13 mouse cellular contexts compared by ENCODE assay signal in genomic region chr17:83387161-83387560, GRCm38 (mm10). TPM values are rescaled to one million over a fixed set of nuclear protein-coding genes. Genes with fewer than 3 reads are reported as not detected.
DNase-seq lines count a peak whose midpoint lies in the region; ATAC-seq and TF ChIP-seq lines count a peak whose summit lies in the region.
"Had no signal": no experiment of that assay in that cellular context is flagged by ENCODE, and none has a peak within 500 bp of the region (broad histone marks: within the 10 kb centered on the region; RNA-seq: fewer than 3 reads in every experiment).

No protein-coding gene starts in this region.

- H3K27ac ChIP-seq in lung, embryonic 14.5 days (ENCODE audit: low read depth) = no peak overlapping the region
- H3K27ac ChIP-seq in heart, embryonic 11.5 days (ENCODE audit: low read depth, low read length) = no peak overlapping the region
- H3K27ac ChIP-seq: hindbrain, embryonic 10.5 days; kidney, embryonic 15.5 days; limb, embryonic 15.5 days had no signal

- WGBS in lung, embryonic 14.5 days = 80% methylated on average over 3 of the region's 3 CpGs
- WGBS in heart, embryonic 11.5 days (ENCODE audit: insufficient replicate concordance) = 76% methylated on average over 3 of the region's 3 CpGs

- H3K36me3 ChIP-seq in lung, embryonic 14.5 days (ENCODE audit: insufficient read depth) = no peaks in the 10 kb centered on the region
- H3K36me3 ChIP-seq in heart, embryonic 11.5 days (ENCODE audit: control insufficient read depth, insufficient read depth, low read length) = no peaks in the 10 kb centered on the region
- H3K36me3 ChIP-seq: hindbrain, embryonic 10.5 days; kidney, embryonic 15.5 days; limb, embryonic 15.5 days had no signal

- H3K27me3 ChIP-seq in lung, embryonic 14.5 days (ENCODE audit: insufficient read depth, low read length) = no peaks in the 10 kb centered on the region
- H3K27me3 ChIP-seq in heart, embryonic 11.5 days (ENCODE audit: control insufficient read depth, insufficient read depth, low read length) = no peaks in the 10 kb centered on the region
- H3K27me3 ChIP-seq: kidney, embryonic 15.5 days; limb, embryonic 15.5 days had no signal

- no peak overlapping the region for H3K4me2 ChIP-seq in lung, embryonic 14.5 days
- H3K4me2 ChIP-seq in heart, embryonic 11.5 days = no peak overlapping the region
- H3K4me2 ChIP-seq: kidney, embryonic 15.5 days; limb, embryonic 15.5 days had no signal

- no peaks in the 10 kb centered on the region for H3K9me3 ChIP-seq in lung, embryonic 14.5 days (ENCODE audit: low read depth, low read length)
- H3K9me3 ChIP-seq in heart, embryonic 11.5 days (replicated peaks; ENCODE audit: control insufficient read depth, low read length) = no peaks in the 10 kb centered on the region
- H3K9me3 ChIP-seq: hindbrain, embryonic 10.5 days; kidney, embryonic 15.5 days; limb, embryonic 15.5 days had no signal

- no peak for ATAC-seq in CD4-positive, CD25-positive, alpha-beta regulatory T cell, adult 4 months
- no peak for ATAC-seq in lung, embryonic 14.5 days (ENCODE audit: insufficient read depth)
- ATAC-seq in heart, embryonic 11.5 days (replicated peaks; ENCODE audit: insufficient number of reproducible peaks, low FRiP score, low TSS enrichment) = no peak

- no peak overlapping the region for H3K4me3 ChIP-seq in lung, embryonic 14.5 days (ENCODE audit: low read depth, low read length)
- no peak overlapping the region for H3K4me3 ChIP-seq in heart, embryonic 11.5 days (ENCODE audit: low read depth, low read length)
- H3K4me3 ChIP-seq: hindbrain, embryonic 10.5 days; kidney, embryonic 15.5 days; limb, embryonic 15.5 days had no signal

- peak; percentile 19; the same call in 1 of the 2 replicates for TF ChIP-seq CTCF in lung, embryonic 14.5 days (IDR thresholded peaks at IDR 0.05; ENCODE audit: low read depth)

- no peak overlapping the region for H3K9ac ChIP-seq in lung, embryonic 14.5 days
- no peak overlapping the region for H3K9ac ChIP-seq in heart, embryonic 11.5 days (ENCODE audit: low read depth, low read length)
- H3K9ac ChIP-seq: kidney, embryonic 15.5 days; limb, embryonic 15.5 days had no signal

- no peaks in the 10 kb centered on the region for H3K4me1 ChIP-seq in lung, embryonic 14.5 days (ENCODE audit: insufficient read depth)
- H3K4me1 ChIP-seq in heart, embryonic 11.5 days (ENCODE audit: control insufficient read depth, insufficient read depth, low read length) = no peaks in the 10 kb centered on the region; the same call in 1 of the 2 replicates
- H3K4me1 ChIP-seq: hindbrain, embryonic 10.5 days; limb, embryonic 15.5 days had no signal

- peak; percentile 49 for DNase-seq in CD4-positive, CD25-positive, alpha-beta regulatory T cell, adult 2 months (ENCODE audit: low read depth, low spot score)
- DNase-seq in lung, embryonic 14.5 days = no peak
- no peak for DNase-seq in lung, adult 18-20 months
- DNase-seq in c-Kit-positive CD71-positive TER-119-positive erythroid progenitor cells, embryonic 14.5 days (ENCODE audit: low spot score) = peak; percentile 20
- DNase-seq in thymus, postnatal 4 days = peak; percentile 53
- no peak for DNase-seq in spleen, postnatal 4 days (ENCODE audit: low spot score in 2 of 2)
- DNase-seq: heart, adult 18-20 months; right cerebral cortex, postnatal 25 days had no signal

RNA-seq across cellular contexts. Expression of gene Eml4, which starts 36.4 kb away (rescaled TPM):
- polyA plus RNA-seq in CD4-positive, CD25-positive, alpha-beta regulatory T cell, adult 4 months (2017; shearing (Covaris generic)) = 10 to 100 TPM; 15.6 to 15.8 TPM
- polyA plus RNA-seq in lung, embryonic 14.5 days (2014; fragmentation: Nextera tagmentation; extraction: Ambion mirVana) = 51.4 and 55.3 TPM in 2 replicates
- polyA plus RNA-seq in heart, embryonic 11.5 days (2014; fragmentation: Nextera tagmentation; extraction: Ambion mirVana) = 24.4 and 35.0 TPM in 2 replicates

Comparison
In these comparisons a context has a peak if more than half of its experiments do, and no peak if none do; other contexts are left out.
1. DNase-seq: peak in CD4-positive, CD25-positive, alpha-beta regulatory T cell, adult 2 months (single experiment), c-Kit-positive CD71-positive TER-119-positive erythroid progenitor cells, embryonic 14.5 days (single experiment) and thymus, postnatal 4 days (single experiment); none in lung, embryonic 14.5 days (single experiment), lung, adult 18-20 months (0 of 2) and spleen, postnatal 4 days (0 of 2).